Mouse (Mus musculus) limb, embryonic 11.5 days (tissue): ENCODE measurements around the gene Polm. TPM values are rescaled to one million over a fixed set of nuclear protein-coding genes. Genes with fewer than 3 reads are reported as not detected.

Experiments
- ATAC-seq: fragments of 200-750 bp; cut with Nextera tagmentation; 2 replicates; pipeline ENCODE4 v1.8.0; 2017; ENCODE audit warnings: low read depth; ENCODE audit not compliant: insufficient number of reproducible peaks, low FRiP score, low TSS enrichment
- DNase-seq: peaks from one replicate; pipeline ENCODE4 v3.0.0-alpha.2; 2015; ENCODE audit warnings: low spot score
- H3K27ac ChIP-seq: fragments of 300-500 bp; sonication (generic); replicated peaks from 2 replicates; pipeline ENCODE4 v1.5.1; 2014; ENCODE audit warnings: low read depth, mild to moderate bottlenecking, low read length
- H3K27me3 ChIP-seq: fragments of 300-500 bp; sonication (generic); 2 replicates; pipeline ENCODE4 v1.6.1; 2014; ENCODE audit warnings: mild to moderate bottlenecking, low read length, mixed read lengths; ENCODE audit not compliant: control insufficient read depth, insufficient read depth
- H3K36me3 ChIP-seq: fragments of 300-500 bp; sonication (generic); 2 replicates; pipeline ENCODE4 v1.6.1; 2014; ENCODE audit warnings: mild to moderate bottlenecking, low read length, moderate library complexity, mixed read lengths; ENCODE audit not compliant: control insufficient read depth, insufficient read depth
- H3K4me1 ChIP-seq: fragments of 300-500 bp; sonication (generic); 2 replicates; pipeline ENCODE4 v1.6.1; 2014; ENCODE audit warnings: low read length, mixed read lengths; ENCODE audit not compliant: control insufficient read depth, insufficient read depth
- H3K4me2 ChIP-seq: fragments of 300-500 bp; sonication (generic); 2 replicates; pipeline ENCODE4 v1.6.1; 2014; ENCODE audit warnings: low read depth, mild to moderate bottlenecking, moderate library complexity; ENCODE audit not compliant: severe bottlenecking
- H3K4me3 ChIP-seq: fragments of 300-500 bp; sonication (generic); 2 replicates; pipeline ENCODE4 v1.5.1; 2014; ENCODE audit warnings: low read depth, low read length
- H3K9ac ChIP-seq: fragments of 300-500 bp; sonication (generic); 2 replicates; pipeline ENCODE4 v1.6.1; 2014; ENCODE audit warnings: mild to moderate bottlenecking, low read length
- H3K9me3 ChIP-seq: fragments of 300-500 bp; sonication (generic); 2 replicates; pipeline ENCODE4 v1.6.1; 2016; ENCODE audit warnings: low read length; ENCODE audit not compliant: control insufficient read depth
- WGBS: fragments of 180-500 bp; shearing (Covaris S2); extraction: QIAGEN DNeasy Blood & Tissue Kit; methylation state at CpG from one replicate; pipeline ENCODE4 v1.1.7; 2014; 5-methylcytosine and 5-hydroxymethylcytosine counted together
- polyA plus RNA-seq: library from polyadenylated mRNA; unstranded; fragments of >200 nt; fragmentation: Nextera tagmentation; extraction: Ambion mirVana; gene quantifications from 2 replicates; pipeline ENCODE4 v1.2.1, GENCODE M21; 2014

The Polm gene
- polyA plus RNA-seq, 1 experiment from 2014 or later = 6.6 TPM

DNA sequence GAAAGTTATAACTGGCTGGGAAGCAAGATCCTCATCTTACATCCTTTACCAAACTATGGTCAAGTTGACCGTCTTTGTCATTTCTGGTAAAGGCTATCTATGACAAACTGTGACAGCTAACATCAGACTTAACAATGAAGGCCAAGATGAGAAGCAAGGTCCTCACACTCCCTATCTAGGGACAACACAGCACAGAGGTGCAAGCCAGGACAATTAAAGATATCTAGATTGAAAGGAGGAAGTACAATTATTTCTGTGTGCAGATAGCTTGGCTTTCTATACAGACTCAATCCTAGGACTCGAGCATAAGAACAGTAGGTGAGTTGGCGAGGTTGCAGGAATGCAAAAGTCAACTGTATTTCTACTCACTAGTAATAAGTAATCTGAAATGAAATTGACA, 32.1 kb downstream of the Polm start:
- Histone ChIP-seq H3K27me3 (no peaks in the 10 kb centered on the region), H3K9ac (no peak overlapping the region), H3K9me3 (no peaks in the 10 kb centered on the region), H3K36me3 (peaks cover 3% of the 10 kb centered on the region), H3K4me2 (no peak overlapping the region), H3K4me3 (no peak overlapping the region), H3K27ac (no peak overlapping the region; the same call in 1 of the 2 replicates), H3K4me1 (0 out of 2 replicates have a peak, but pooled peaks cover 8% of the 10 kb centered on the region)
- ATAC-seq (no peak), DNase-seq (no peak)
- WGBS = 87% methylated on average over 3 of the region's 3 CpGs

DNA sequence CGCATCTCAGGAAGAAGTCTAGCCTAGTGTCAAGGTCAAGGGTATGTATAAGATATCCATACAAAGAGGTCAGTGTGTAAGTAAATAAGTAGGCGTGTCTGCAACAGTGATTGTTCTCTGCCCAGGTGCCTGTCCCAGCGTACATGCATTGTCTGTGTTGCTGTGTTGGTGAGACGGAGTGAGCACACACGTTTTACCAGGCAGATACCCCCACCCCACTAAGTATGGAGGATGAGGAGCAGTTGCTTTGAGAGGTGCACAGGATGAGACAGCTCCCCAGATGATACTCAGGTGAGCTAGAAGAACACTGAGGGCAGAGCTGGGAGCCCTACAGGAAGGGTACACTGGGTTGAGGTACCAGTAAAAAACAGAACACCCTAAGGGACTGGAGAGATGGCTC, 33.6 kb downstream of the Polm start:
- H3K4me3 ChIP-seq = no peak overlapping the region
- ATAC-seq = no peak
- 78% methylated on average over 5 of the region's 5 CpGs for WGBS

DNA sequence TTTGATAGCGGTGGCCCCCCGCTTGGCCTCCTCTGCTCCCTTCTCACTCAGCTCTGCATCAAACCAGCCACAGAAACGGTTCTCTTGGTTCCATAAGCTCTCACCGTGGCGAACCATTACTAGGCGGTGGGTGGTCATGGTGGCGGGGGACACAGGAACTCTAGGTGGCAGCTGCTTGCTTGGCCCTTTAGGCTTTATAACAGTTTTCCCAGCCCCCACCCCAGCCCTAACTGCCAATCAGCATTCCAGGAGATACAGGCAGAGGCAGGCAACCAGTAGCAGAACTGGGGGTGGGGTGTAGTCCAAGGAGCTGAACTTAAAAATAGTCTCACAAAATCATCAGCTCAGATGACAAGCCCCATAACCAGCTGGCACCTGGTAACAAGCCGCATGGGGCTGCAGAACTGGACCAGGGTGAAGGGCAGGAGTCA, 34.2 kb downstream of the Polm start, which contains the start of gene Pgam2:
Pgam2 (minus strand) TSS at position 183 of the 431 bp plus-strand sequence.
- peak within 1 kb of the TSS; percentile 5; the same call in 1 of the 2 replicates for H3K4me2 ChIP-seq

More for the DNA sequence above, 33.6 kb downstream of the Polm start:
- no peak overlapping the region for H3K9ac ChIP-seq
- H3K9me3 ChIP-seq = no peaks in the 10 kb centered on the region
- DNase-seq = no peak
- H3K4me2 ChIP-seq = no peak overlapping the region
- H3K4me1 ChIP-seq = 0 out of 2 replicates have a peak, but pooled peaks cover 8% of the 10 kb centered on the region
- H3K27ac ChIP-seq = no peak overlapping the region
- H3K27me3 ChIP-seq = no peaks in the 10 kb centered on the region
- H3K36me3 ChIP-seq = peaks cover 15% of the 10 kb centered on the region

DNA sequence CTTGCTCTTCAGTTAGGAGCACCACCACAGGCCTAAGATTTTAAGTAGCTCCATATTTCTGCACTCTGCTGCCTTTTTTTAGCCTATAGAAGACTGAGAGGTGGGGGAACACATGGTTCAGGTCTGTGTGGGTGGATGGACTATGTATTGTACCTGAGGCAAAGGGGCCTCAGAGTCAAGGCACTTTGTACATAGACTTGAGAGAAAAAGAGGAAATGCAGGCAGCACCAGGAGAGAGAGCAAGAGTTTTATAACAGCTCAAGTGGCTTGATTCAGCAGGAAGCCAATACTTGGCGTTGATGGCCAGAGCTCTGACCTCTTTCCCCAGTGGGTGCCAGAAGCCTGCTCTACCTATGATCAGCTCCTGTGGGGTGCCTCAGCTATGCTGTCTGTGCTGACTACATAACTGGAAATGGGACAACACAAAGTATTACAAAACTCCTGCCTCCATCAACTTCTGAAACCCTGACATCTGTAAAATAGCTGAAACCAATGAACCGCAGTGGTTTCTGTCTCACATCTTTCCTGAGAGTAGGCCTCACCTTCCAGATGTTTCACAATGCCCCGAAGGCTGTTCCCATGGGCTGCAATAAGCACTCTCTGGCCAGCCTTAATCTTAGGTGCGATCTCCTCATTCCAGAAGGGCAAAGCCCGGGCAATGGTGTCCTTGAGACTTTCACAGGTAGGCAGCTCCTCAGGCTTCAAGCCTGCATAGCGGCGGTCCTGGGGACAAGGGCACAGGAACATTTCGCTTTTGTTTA, 35.2 kb downstream of the Polm start:
- Histone ChIP-seq H3K36me3 (peaks cover 25% of the 10 kb centered on the region), H3K9ac (no peak overlapping the region; the same call in 1 of the 2 replicates), H3K9me3 (no peaks in the 10 kb centered on the region), H3K4me3 (no peak overlapping the region), H3K4me1 (0 out of 2 replicates have a peak, but pooled peaks cover 8% of the 10 kb centered on the region), H3K4me2 (no peak overlapping the region), H3K27me3 (no peaks in the 10 kb centered on the region), H3K27ac (no peak overlapping the region)
- 67% methylated on average over 8 of the region's 8 CpGs for WGBS
- ATAC-seq (no peak), DNase-seq (no peak)

More for the DNA sequence above, 34.2 kb downstream of the Polm start, which contains the start of gene Pgam2:
- H3K9ac ChIP-seq = no peak within 1 kb of the TSS; the same call in 1 of the 2 replicates
- no peaks in the 10 kb centered on the region for H3K27me3 ChIP-seq
- no peaks in the 10 kb centered on the region for H3K9me3 ChIP-seq
- 0 out of 2 replicates have a peak, but pooled peaks cover 8% of the 10 kb centered on the region for H3K4me1 ChIP-seq
- DNase-seq (no peak), ATAC-seq (peak; percentile 53; the same call in 1 of the 2 replicates)
- 40% methylated on average over 8 of the region's 8 CpGs for WGBS
- no peak within 1 kb of the TSS for H3K4me3 ChIP-seq
- H3K27ac ChIP-seq = no peak within 1 kb of the TSS
- H3K36me3 ChIP-seq = peaks cover 20% of the 10 kb centered on the region

DNA sequence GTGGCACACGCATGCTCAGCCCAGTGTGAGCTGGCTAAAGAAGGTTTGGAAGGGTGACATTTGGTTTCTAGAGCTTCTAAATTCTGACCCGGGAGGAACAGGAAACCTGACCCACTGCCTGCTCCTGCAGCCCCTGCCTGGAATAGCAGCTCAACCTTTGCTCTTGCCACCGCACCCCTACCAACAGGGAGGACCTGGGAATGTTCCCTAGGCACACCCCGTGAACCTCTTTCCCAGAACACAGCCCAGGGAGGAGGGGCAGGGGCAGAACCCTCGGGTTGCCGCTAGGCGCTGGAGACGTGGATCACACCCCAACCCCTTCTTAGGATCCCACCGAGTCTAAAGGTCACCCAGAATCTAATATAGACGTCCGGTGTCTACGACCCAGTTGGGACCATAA, 35.8 kb downstream of the Polm start:
- Histone ChIP-seq H3K9me3 (no peaks in the 10 kb centered on the region), H3K27ac (no peak overlapping the region), H3K9ac (no peak overlapping the region; the same call in 1 of the 2 replicates), H3K36me3 (peaks cover 30% of the 10 kb centered on the region), H3K4me1 (0 out of 2 replicates have a peak, but pooled peaks cover 8% of the 10 kb centered on the region), H3K27me3 (no peaks in the 10 kb centered on the region), H3K4me2 (no peak overlapping the region), H3K4me3 (no peak overlapping the region)
- DNase-seq (no peak), ATAC-seq (no peak)
- WGBS = 66% methylated on average over 12 of the region's 12 CpGs

DNA sequence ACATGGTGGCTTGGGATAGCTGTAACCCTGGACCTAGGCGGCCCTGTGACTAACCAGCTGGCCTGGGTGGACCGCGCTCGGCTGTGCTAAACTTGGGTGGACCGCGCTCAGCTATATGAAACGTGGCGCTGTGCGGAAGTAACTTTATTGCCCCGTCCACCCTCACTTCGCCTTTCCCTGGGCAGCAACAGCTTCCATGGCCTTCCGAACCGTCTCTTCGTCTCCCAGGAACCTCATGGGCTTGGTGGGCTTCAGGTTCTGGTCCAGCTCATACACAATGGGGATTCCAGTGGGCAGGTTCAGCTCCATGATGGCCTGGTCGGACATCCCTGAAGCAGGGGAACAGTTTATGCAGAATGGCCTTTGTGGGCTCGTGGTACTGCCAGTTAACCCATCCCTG, 36.3 kb downstream of the Polm start:
- no peak overlapping the region for H3K27ac ChIP-seq
- ATAC-seq (no peak), DNase-seq (no peak)
- H3K9ac ChIP-seq = no peak overlapping the region
- H3K9me3 ChIP-seq = no peaks in the 10 kb centered on the region
- H3K4me1 ChIP-seq = 0 out of 2 replicates have a peak, but pooled peaks cover 8% of the 10 kb centered on the region
- no peak overlapping the region for H3K4me2 ChIP-seq
- WGBS = 94% methylated on average over 16 of the region's 16 CpGs
- peaks cover 35% of the 10 kb centered on the region for H3K36me3 ChIP-seq
- no peak overlapping the region for H3K4me3 ChIP-seq
- H3K27me3 ChIP-seq = no peaks in the 10 kb centered on the region

DNA sequence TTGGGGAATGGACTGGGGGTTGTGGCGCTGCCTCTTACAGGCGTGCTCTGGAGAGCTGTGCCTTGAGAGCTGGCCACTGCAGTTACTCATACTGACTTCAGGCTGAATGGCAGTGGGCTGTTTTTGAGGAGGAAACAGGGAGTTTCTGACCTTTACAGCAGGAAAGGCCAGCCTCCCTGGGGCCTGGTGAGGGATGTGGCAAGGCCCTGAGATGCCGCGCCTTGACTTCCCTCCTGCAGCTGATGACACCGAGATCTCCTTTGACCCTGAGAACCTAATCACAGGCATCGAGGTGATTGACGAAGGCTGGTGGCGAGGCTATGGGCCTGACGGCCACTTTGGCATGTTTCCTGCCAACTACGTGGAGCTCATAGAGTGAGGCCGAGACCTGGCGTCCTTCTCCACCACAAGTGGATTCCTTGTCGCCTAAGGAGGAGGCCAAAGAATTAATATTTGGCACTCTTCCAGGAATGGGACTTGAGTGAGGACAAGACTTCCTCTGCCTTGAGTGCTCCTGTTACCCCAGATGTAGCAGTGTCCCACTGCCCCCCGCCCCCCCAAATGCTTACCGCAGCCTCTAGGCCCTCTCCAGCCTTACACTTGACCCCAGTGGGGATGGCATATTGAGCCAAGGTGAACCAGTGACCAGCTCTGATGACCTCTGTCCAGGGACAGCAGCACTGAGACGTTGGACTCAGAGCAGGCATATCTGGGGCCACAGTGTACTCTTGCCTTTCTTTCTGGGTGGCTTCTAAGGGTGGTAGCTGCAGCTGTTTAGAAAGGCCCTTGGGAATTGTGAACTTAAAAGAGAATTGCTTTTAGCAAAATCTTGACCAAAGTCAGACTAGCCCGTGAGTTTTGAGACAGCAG, 38.0 kb downstream of the Polm start:
- no peaks in the 10 kb centered on the region for H3K27me3 ChIP-seq
- H3K36me3 ChIP-seq = peaks cover 40% of the 10 kb centered on the region
- DNase-seq (no peak), ATAC-seq (no peak)
- no peaks in the 10 kb centered on the region for H3K9me3 ChIP-seq
- WGBS = 96% methylated on average over 17 of the region's 17 CpGs
- H3K4me2 ChIP-seq = no peak overlapping the region
- no peak overlapping the region for H3K4me3 ChIP-seq
- H3K9ac ChIP-seq = no peak overlapping the region
- 0 out of 2 replicates have a peak, but pooled peaks cover 8% of the 10 kb centered on the region for H3K4me1 ChIP-seq
- H3K27ac ChIP-seq = no peak overlapping the region

DNA sequence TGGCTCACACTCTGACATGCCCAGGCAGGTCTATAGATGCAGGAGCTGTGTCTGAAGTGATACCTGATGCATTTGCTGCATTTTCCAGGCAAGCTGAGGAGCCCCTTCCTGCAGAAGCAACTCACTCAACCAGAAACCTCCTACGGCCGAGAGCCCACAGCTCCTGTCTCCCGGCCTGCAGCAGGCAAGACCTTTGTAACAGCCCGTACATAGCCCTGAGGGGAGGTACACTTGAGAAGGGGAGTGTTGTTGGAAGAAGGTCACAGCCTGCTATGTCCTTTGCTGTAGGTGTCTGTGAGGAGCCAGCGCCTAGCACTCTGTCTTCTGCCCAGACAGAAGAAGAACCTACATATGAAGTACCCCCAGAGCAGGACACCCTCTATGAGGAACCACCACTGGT, 39.9 kb downstream of the Polm start:
- no peak overlapping the region for H3K27ac ChIP-seq
- H3K4me2 ChIP-seq = no peak overlapping the region
- H3K36me3 ChIP-seq = peaks cover 42% of the 10 kb centered on the region
- 83% methylated on average over 5 of the region's 5 CpGs for WGBS
- H3K27me3 ChIP-seq = no peaks in the 10 kb centered on the region
- no peak for DNase-seq
- no peak overlapping the region for H3K4me3 ChIP-seq
- no peak overlapping the region for H3K9ac ChIP-seq
- no peak for ATAC-seq
- H3K4me1 ChIP-seq = 0 out of 2 replicates have a peak, but pooled peaks cover 5% of the 10 kb centered on the region
- no peaks in the 10 kb centered on the region for H3K9me3 ChIP-seq
